Mouse (Mus musculus) adrenal gland, adult 2 months (tissue): ENCODE data around the gene Yipf4. TPM values are rescaled to one million over a fixed set of nuclear protein-coding genes. Genes with fewer than 3 reads are reported as not detected.
A peak's percentile ranks its signal among the peaks of the same experiment; 100 is the strongest.
"Not testable (repeated sequence)": the region's sequence is repeated elsewhere in the genome, so short reads cannot be mapped to it uniquely, and the experiment has no call there.

ENCODE experiments used
- DNase-seq: peaks from one replicate; pipeline ENCODE4 v3.0.0; 2021
- long read RNA-seq: library from polyadenylated mRNA; stranded (forward); transcript quantifications from one replicate; pipeline ENCODE4 v2.0.0, GENCODE M21; 2021
- polyA plus RNA-seq: library from polyadenylated mRNA; depleted of rRNA; stranded (reverse); fragments of >200 nt; gene quantifications from 2 replicates; pipeline ENCODE4 v1.2.3, GENCODE M21; 2012; rRNA removed
- total RNA-seq, 2 experiments: library from RNA; stranded (reverse); gene quantifications; 2 replicates each; pipeline ENCODE4 v1.2.3; 2021

Yipf4 gene
- 100 to 1,000 TPM in 1 of 2 experiments, 10 to 100 TPM in 1; 88.5 to 130 TPM for total RNA-seq
- polyA plus RNA-seq: 308 and 320 TPM in 2 replicates
- long read RNA-seq, transcript Yipf4-201 (6 exons, 2,133 nt): major isoform, 109 of 110 reads
- long read RNA-seq, partial matches to known transcripts: 1 of 110 reads
- long read RNA-seq, other reads (novel, unspliced or antisense): 0 of 110 reads

GRCm38 (mm10) chr17:74489024-74489900, at the start of gene Yipf4:
Gene Yipf4 (plus strand): TSS chr17:74489493.
- DNase-seq: peak; percentile 98

DNA sequence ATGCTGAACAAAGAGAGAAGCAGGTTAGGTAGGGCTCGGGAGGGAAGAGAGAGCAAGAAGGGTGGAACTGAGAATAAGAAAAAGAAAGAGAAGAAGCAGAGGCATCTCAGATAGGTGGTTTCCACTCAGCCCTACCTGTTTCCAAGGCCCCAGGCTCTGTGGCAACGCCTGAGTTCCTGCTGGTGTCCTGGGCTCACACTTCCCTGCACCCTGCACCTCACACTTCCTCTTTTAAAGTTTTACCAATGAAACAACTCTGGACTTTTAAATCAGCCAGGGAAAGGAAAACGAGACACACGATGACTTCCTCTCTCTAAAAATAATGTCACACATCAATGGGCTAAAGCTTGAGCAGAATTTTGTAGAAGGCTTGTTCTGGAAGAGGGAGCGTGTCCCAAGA, 48.8 kb upstream of the Yipf4 start:
- no peak for DNase-seq

DNA sequence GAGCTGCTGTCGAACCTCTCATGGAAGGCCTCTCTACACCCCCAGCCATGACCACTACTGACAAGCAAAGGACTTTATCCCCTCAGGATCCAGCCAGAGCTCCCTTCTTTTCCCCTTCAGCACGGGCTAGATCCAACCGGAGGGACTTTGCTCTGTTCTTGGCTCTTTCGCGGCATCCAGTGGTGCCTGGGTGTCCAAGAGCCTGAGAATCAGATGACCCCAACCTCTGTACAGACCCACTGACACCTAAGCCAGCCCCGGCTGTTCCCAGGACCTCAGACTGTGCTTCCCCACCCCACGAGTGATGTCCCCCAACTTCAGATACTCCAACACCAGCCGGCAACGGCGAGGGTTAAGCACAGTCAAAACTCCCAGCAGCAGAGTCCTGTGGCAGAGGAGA, 39.5 kb upstream of the Yipf4 start:
- DNase-seq: no peak

DNA sequence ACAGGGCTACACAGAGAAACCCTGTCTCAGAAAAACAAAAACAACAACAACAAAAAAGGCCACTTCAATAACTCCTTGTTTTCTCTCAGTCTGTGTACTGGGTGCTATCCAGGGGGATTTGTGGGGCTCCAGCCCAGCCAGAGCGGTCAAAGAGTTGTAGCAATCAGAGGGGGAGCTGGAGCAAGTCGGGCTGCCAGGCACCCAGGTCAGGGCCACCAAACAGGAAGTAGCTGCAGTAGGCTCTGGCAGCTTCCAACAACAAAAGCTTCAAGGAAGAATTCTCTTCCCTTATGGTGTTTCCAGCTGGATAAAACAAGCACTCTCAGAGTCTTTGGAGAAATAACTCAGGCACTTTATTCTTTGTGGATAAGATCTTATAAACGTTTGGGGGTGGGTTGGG, 35.4 kb upstream of the Yipf4 start:
- no peak for DNase-seq

GRCm38 (mm10) chr17:74454660-74455059, 34.6 kb upstream of the Yipf4 start:
- no peak for DNase-seq

DNA sequence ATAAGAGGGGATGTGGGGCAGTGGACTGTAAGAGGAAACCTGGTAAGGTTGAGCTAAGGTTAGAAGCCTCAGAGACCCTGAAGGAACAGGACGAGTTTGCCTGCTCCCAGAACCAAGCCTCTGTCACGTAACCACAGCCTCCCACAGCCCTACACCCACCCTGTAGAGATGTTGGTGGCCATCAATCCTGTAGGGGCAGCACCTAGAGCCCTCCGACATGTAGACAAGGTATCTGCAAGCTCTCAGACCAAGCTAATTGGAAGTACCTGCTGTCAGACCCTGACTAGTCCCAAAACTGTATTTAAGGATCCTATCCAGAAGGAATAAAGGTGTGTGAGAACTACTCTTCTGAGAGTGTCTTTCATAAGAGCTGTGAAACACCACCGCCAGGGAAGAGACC, 33.9 kb upstream of the Yipf4 start:
- DNase-seq: no peak

- DNase-seq: no peak
These were observed 32.5 kb upstream of the Yipf4 start for GRCm38 (mm10) chr17:74456825-74457224.

DNA sequence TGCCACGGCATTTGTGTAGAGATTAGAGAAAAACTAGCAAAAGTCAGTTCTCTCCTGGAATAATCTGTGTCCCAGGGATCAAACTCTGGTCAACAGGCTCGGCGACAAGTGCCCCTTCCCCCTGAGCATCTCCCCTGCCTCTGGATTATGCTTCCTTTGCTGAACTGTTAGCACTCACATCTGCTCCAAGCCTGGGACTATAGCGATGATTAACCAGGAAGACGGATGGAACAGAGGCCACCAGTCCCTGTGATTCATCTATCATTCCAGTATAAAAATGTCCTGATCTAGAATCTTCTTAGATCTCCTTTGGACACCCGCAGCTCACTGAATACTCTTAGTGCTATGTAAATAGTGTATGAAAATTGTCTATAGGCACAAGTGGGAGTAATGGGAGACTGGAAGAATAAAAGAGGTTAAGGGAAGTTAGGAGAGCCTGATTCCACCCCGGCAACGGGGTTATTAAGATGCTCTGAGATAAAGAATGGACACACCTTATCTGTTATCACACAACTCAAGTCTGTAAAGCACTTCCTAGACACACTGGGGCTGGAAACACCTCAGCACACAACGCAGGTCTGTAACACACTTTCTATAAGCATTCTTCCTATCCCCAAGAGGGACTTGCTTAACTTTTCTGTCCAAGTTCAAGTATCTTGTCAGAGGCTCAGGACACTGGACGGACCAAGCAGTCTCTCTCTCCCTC, 31.2 kb upstream of the Yipf4 start:
- DNase-seq: no peak

- no peak for DNase-seq
These were observed 30.4 kb upstream of the Yipf4 start, which contains the start of gene Nlrc4 for GRCm38 (mm10) chr17:74458711-74459408. Gene Nlrc4 (minus strand): TSS chr17:74459142.

- no peak for DNase-seq
These were observed 25.8 kb upstream of the Yipf4 start for GRCm38 (mm10) chr17:74463510-74463909.

DNA sequence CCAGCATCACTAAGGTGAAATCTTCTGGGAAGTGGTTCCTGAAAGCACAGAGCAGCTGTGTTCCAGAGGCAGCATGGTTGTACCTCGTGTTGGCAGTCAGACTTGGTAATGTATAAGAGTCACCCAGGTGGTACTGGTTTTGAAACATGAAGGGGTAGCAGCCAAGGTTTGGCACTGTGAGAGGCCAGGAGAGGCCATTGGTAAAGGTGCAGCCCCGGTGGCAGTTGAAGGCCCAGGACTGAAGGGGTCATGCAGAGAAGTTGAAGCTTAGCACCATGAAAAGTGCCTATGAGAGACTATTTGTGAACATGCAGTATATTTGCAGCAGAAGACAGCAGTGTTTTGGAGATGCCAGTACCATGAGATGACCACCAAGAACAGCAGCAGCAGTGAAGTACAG, 21.3 kb upstream of the Yipf4 start:
- DNase-seq: not testable (repeated sequence)

DNA sequence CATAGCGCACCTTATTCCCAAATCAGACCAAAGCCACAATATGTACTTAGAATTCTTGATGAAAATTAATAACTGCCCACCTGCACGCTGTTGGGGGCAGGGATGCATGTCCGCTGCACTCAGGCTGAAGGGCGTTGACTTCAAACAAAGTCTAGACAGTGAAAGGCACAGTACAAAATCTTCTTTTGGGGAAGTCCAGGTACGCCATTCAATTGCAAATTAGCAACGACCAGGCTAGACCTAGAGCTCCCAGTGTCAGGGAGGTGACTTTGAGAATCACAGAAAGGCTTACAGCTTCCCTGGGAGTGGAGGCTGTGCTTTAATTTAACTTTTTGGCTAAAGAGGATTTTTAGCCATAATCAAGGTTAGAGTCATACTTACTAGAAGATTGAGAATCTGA, 19.2 kb upstream of the Yipf4 start:
- DNase-seq: not testable (repeated sequence)

- DNase-seq: no peak
These were observed 8.8 kb upstream of the Yipf4 start for GRCm38 (mm10) chr17:74480361-74481069.

DNA sequence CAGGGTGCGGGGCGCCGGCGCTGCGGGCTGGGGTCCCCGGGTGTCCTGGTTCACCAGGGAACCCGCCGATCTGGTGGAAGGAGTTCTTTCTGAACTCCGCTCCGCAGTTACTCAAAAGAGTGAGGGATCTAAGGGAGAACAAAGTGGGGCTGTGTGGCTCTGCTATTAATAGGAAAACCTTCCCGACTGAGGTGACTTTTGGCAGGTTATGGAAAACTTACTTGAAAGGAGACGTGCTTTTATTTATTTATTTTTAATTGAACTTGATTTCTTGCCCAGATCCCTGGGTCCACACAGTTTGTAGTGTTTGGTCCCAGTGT, 568 bp downstream of the Yipf4 start:
- no peak for DNase-seq

DNA sequence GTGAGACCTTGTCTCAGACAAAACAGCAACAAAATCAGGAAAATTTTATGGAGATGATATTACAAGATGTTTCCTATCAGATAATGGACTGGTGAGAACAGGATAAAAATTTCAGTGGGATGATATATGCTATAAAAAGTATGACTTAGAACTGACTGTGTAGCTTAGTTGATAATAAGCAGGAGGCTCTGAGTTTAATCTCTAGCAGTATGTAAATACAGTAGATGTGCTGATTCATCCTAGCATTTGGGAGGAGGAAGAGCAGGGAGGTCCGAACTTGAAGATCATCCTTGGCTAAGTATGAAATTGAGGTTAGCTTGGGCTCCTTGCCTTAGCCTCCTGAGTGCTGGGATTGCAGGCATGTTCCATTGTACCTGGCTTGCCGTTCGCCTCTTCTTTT, 2.3 kb downstream of the Yipf4 start:
- no peak for DNase-seq

DNA sequence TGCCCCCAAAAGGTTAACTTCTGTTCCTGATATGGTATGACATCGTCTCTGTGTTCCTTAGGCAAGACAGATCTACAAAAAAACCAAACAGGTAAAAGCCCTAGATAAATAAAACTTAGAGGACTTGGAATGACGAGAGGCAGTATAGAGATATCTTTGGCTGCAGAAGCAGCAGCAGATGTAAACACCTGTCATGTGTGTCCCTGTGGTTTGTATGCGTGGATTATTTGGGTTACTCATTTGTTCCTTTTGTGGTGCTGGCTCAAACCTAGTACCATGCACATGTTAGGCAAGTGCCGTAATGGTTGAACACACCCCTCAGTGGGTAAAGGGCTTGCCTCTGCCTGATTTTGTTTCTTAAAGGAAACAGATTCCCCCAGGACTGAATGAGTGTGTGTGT, 10.9 kb downstream of the Yipf4 start:
- no peak for DNase-seq

- no peak for DNase-seq
These were observed 11.8 kb downstream of the Yipf4 start for GRCm38 (mm10) chr17:74501085-74501484.

GRCm38 (mm10) chr17:74507934-74508333, 18.6 kb downstream of the Yipf4 start:
- no peak for DNase-seq

DNA sequence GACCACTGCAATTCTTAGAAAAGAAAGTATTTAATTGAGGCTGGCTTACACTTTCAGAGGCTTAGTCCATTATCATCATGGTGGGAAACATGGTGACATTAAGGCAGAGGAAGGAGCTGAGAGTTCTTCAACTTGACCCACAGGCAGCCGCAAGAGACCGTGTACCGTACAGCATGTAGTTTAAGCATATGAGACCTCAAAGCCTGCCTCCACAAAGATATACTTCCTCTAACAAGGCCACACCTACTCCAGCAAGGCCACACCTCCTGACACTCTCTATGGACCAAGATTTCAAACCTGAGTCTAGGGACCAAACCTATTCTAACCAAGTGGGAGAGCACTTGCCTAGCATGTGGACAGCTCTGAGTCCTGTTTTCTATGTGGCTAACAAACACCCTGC, 19.3 kb downstream of the Yipf4 start:
- no peak for DNase-seq

DNA sequence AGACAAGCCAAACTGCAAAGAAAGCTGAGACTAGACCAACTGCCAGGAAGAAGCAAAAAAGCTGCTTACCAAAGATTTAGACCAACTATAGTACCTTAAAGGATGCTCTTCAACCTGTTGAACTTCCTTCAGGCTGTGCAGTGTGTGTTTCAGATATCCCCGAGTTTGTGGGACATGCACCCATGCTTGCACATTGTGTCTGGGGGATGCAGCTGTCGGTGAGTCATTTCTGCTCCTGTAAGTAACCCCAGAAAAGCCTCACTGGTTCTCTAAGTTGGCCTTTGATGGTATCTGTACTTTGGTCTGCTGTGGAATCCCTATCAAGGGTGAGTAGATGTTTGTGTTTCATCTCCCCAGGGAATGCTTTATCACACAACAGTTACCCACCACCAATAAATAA, 23.0 kb downstream of the Yipf4 start:
- no peak for DNase-seq

DNA sequence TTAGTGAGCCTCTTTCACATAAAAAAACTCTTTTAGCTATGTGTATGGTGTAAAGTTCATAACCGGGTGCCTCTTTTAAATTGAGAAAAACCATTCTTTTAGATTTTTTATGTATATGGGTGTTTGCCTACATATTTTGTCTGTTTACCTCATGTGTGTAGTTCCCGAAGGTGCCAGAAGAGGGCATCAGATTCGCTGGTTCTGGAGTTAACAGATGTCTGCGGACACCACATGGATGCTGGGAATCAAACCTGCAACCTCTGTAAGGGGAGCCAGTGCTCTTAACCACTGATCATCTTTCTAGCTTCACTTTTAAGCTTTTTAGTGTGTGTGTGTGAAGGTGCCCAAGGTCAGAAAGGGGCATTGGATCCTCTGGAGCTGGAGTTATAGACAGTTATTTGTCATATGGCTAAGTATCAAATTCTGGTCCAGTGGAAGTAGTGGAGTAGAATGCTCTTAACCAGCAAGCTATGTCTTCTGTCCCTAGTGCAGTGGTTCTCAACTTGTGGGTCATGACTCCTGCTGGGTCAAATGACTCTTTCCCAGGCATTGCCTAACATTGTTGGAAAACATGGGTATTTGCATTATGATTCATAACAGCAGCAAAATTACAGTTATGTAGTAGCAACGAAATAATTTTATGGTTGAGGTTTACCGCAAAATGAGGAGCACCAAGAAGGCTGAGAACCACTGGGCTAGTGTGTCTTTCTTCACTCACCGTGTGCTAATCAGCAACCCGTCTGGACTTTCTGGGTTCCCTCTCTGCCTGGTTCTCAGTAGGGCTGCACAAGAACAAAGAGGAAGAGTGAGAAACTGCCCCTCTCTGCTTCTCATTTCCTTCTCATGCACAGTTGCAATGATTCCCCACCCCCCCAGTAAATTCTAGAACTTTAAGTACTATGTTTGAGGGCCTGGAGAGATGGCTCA, 33.8 kb downstream of the Yipf4 start:
- peak; percentile 21 for DNase-seq
